Mouse (Mus musculus) CD8-positive naive resting alpha-beta T cell, adult 57 days (primary cell): ENCODE data around the gene Muc1. TPM values are rescaled to one million over a fixed set of nuclear protein-coding genes. Genes with fewer than 3 reads are reported as not detected.

Experiments
- total RNA-seq: library from RNA; stranded (reverse); gene quantifications from one replicate; pipeline ENCODE4 v1.2.4, GENCODE M21; 2023

Muc1 gene
- not detected for total RNA-seq

GRCm38 (mm10) chr3:89228836-89229235, at the start of gene Muc1:
Gene Muc1, plus strand, starts transcription at chr3:89229057.

GRCm38 (mm10) chr3:89183058-89183958, 45.5 kb upstream of the Muc1 start, which contains the start of gene Fam189b:
Gene Fam189b, plus strand, starts transcription at chr3:89183143.

GRCm38 (mm10) chr3:89202253-89203141, 26.4 kb upstream of the Muc1 start, which contains the start of gene Gba:
Gene Gba, plus strand, starts transcription at chr3:89202928.

GRCm38 (mm10) chr3:89214681-89215411, 14.0 kb upstream of the Muc1 start, which contains the start of gene Thbs3:
Gene Thbs3, plus strand, starts transcription at chr3:89215180.

GRCm38 (mm10) chr3:89226900-89227299, 2.0 kb upstream of the Muc1 start, which contains the start of gene Mtx1:
Gene Mtx1, minus strand, starts transcription at chr3:89227088.

GRCm38 (mm10) chr3:89245688-89246171, 16.9 kb downstream of the Muc1 start, which contains the start of gene Krtcap2:
Gene Krtcap2, plus strand, starts transcription at chr3:89245966.

GRCm38 (mm10) chr3:89246261-89247100, 17.6 kb downstream of the Muc1 start, which contains the start of gene Trim46:
Gene Trim46, minus strand, starts transcription at chr3:89246309.

GRCm38 (mm10) chr3:89259076-89259475, 30.2 kb downstream of the Muc1 start, which contains the start of gene Dpm3:
Gene Dpm3, plus strand, starts transcription at chr3:89259358.

GRCm38 (mm10) chr3:89270051-89270755, 41.3 kb downstream of the Muc1 start, which contains the start of gene Slc50a1:
Gene Slc50a1, minus strand, starts transcription at chr3:89270570.

GRCm38 (mm10) chr3:89280606-89281511, 52.0 kb downstream of the Muc1 start, which contains the start of gene Efna1:
Gene Efna1, minus strand, starts transcription at chr3:89281142.

Other genes with a start within 250 kb of the Muc1 start
- gene Rusc1, start 135.7 kb upstream of the Muc1 start, total RNA-seq: 80.4 TPM
- gene Gm43738, start 128.0 kb upstream of the Muc1 start, total RNA-seq: not detected
- gene Fdps, start 127.1 kb upstream of the Muc1 start, total RNA-seq: 24.2 TPM
- gene Pklr, start 92.9 kb upstream of the Muc1 start, total RNA-seq: not detected
- 19.3 TPM for gene Hcn3, start 68.9 kb upstream of the Muc1 start, total RNA-seq
- gene Clk2, start 64.3 kb upstream of the Muc1 start, total RNA-seq: 122 TPM
- gene Scamp3, start 51.6 kb upstream of the Muc1 start, total RNA-seq: 152 TPM
- gene Fam189b, start 45.9 kb upstream of the Muc1 start, total RNA-seq: 176 TPM
- gene Gba, start 26.1 kb upstream of the Muc1 start, total RNA-seq: 67.9 TPM
- 6.5 TPM for gene Thbs3, start 13.9 kb upstream of the Muc1 start, total RNA-seq
- gene Mtx1, start 2.0 kb upstream of the Muc1 start, total RNA-seq: 193 TPM
- 96.7 TPM for gene Krtcap2, start 16.9 kb downstream of the Muc1 start, total RNA-seq
- gene Trim46, start 17.3 kb downstream of the Muc1 start, total RNA-seq: 1.5 TPM
- gene Dpm3, start 30.3 kb downstream of the Muc1 start, total RNA-seq: 72.2 TPM
- 126 TPM for gene Slc50a1, start 41.5 kb downstream of the Muc1 start, total RNA-seq
- gene Efna1, start 52.1 kb downstream of the Muc1 start, total RNA-seq: not detected
- not detected for gene Efna3, start 93.9 kb downstream of the Muc1 start, total RNA-seq
- not detected for gene Efna4, start 109.0 kb downstream of the Muc1 start, total RNA-seq
- 2.8 TPM for gene Adam15, start 120.9 kb downstream of the Muc1 start, total RNA-seq
- gene Dcst2, start 132.9 kb downstream of the Muc1 start, total RNA-seq: not detected
- gene Dcst1, start 136.2 kb downstream of the Muc1 start, total RNA-seq: not detected
- 6.8 TPM for gene Zbtb7b, start 165.7 kb downstream of the Muc1 start, total RNA-seq
- not detected for gene Lenep, start 173.7 kb downstream of the Muc1 start, total RNA-seq
- 29.3 TPM for gene Flad1, start 182.8 kb downstream of the Muc1 start, total RNA-seq
- 2.8 TPM for gene Cks1b, start 189.3 kb downstream of the Muc1 start, total RNA-seq
- gene Shc1, start 189.4 kb downstream of the Muc1 start, total RNA-seq: 95.4 TPM
- 48.9 TPM for gene Pygo2, start 201.2 kb downstream of the Muc1 start, total RNA-seq
- 98.2 TPM for gene Pbxip1, start 207.6 kb downstream of the Muc1 start, total RNA-seq
- gene Pmvk, start 225.5 kb downstream of the Muc1 start, total RNA-seq: 13.5 TPM